Mouse (Mus musculus) erythroblast, embryonic 14.5 days (primary cell): ENCODE data around the gene Acaa1a. TPM values are rescaled to one million over a fixed set of nuclear protein-coding genes. Genes with fewer than 3 reads are reported as not detected.

Experiments
- H3K27me3 ChIP-seq: 2 replicates; pipeline ENCODE4 v1.6.1; 2012; ENCODE audit warnings: inconsistent platforms; ENCODE audit not compliant: control insufficient read depth
- H3K36me3 ChIP-seq: 2 replicates; pipeline ENCODE4 v1.6.1; 2012; ENCODE audit warnings: mild to moderate bottlenecking, inconsistent platforms; ENCODE audit not compliant: control insufficient read depth
- H3K4me1 ChIP-seq: 2 replicates; pipeline ENCODE4 v1.6.1; 2012; ENCODE audit warnings: inconsistent platforms; ENCODE audit not compliant: control insufficient read depth
- H3K4me3 ChIP-seq: replicated peaks from 2 replicates; pipeline ENCODE3; 2012; ENCODE audit warnings: moderate library complexity, mild to moderate bottlenecking, inconsistent platforms
- H3K9me3 ChIP-seq: 2 replicates; pipeline ENCODE4 v1.6.1; 2012; ENCODE audit warnings: low read length, inconsistent platforms, mixed read lengths; ENCODE audit not compliant: control insufficient read depth
- GATA1 ChIP-seq: IDR thresholded peaks from 2 replicates; pipeline ENCODE4 v1.6.1; 2012; ENCODE audit warnings: low read length, inconsistent platforms, mixed read lengths
- TAL1 ChIP-seq: IDR thresholded peaks from 3 replicates; pipeline ENCODE4 v1.6.1; 2012; ENCODE audit warnings: low read length, inconsistent platforms, mixed read lengths
- polyA plus RNA-seq: library from polyadenylated mRNA; stranded (reverse); fragments of >175 nt; gene quantifications from 2 replicates; pipeline ENCODE4 v1.2.3, GENCODE M21; 2012

The Acaa1a gene
- polyA plus RNA-seq, 1 experiment: 1.7 TPM

GRCm38 (mm10) chr9:119321392-119322229 lies 17.9 kb upstream of the Acaa1a start:
- Histone ChIP-seq H3K4me3 (peak overlapping the region; percentile 70), H3K36me3 (peaks cover 8% of the 10 kb centered on the region), H3K27me3 (no peaks in the 10 kb centered on the region), H3K9me3 (no peaks in the 10 kb centered on the region), H3K4me1 (peaks cover 44% of the 10 kb centered on the region)
- TF ChIP-seq GATA1 (no peak), TAL1 (no peak)

DNA sequence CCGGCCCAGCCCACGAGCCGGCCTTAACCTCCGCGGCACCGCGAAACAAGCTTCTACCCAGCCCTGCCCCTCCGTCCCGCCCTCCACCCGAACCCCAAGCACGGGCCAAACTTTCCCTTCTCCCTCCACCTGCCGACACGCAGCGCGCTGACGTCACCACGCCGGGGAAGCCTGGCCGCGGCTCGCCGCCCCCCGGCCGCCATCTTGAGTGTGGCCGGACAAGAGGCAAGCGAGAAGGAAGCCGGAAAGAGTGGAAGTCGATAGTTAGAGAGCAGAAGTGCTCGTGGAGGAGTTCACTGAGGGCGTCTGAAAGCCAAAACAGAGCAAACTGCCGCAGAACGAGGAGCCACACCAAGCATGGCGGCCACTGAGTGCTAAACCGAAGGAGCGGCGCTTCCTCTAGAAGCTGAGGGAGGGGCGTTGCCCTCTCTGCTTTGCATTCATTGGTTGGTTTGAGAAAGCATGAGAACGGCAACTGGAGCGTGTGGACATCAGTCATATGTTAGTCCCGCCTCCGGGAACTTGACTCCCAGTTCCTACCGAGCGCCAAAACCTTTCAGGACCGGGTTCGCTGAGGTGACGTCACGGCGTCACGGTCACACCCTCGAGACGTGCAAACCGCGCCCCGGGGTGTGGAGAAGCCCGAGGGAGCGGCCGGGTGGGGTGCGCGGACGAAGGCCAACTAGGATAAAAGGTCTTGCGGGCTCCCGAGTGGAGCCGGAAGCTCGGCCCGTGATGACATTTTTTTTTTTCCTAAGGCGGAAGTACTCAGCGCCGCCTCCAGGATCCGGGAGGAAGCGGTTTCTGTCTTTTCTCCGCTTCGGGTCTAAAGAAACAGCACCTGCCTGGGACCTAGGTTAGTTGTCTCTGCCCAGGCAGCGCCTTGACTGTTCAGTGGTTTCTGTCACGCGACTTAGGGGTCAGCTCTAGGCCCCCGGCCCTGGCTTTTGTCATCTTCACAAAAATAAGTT lies 16.9 kb upstream of the Acaa1a start, which contains the start of gene Oxsr1:
Gene Oxsr1, minus strand, starts transcription at position 139 of the 971 bp plus-strand sequence.
- no peaks in the 10 kb centered on the region for H3K9me3 ChIP-seq
- TF ChIP-seq GATA1 (no peak), TAL1 (no peak)
- no peaks in the 10 kb centered on the region for H3K27me3 ChIP-seq
- peaks cover 44% of the 10 kb centered on the region for H3K4me1 ChIP-seq
- peak within 1 kb of the TSS; percentile 70 for H3K4me3 ChIP-seq
- H3K36me3 ChIP-seq: peaks cover 8% of the 10 kb centered on the region

- peaks cover 6% of the 10 kb centered on the region for H3K36me3 ChIP-seq
- TF ChIP-seq GATA1: no peak
- no peak for TF ChIP-seq TAL1
- peaks cover 43% of the 10 kb centered on the region for H3K4me1 ChIP-seq
- H3K9me3 ChIP-seq: no peaks in the 10 kb centered on the region
- peak overlapping the region; percentile 70 for H3K4me3 ChIP-seq
- no peaks in the 10 kb centered on the region for H3K27me3 ChIP-seq
Observed at GRCm38 (mm10) chr9:119323260-119323645, 16.2 kb upstream of the Acaa1a start.

DNA sequence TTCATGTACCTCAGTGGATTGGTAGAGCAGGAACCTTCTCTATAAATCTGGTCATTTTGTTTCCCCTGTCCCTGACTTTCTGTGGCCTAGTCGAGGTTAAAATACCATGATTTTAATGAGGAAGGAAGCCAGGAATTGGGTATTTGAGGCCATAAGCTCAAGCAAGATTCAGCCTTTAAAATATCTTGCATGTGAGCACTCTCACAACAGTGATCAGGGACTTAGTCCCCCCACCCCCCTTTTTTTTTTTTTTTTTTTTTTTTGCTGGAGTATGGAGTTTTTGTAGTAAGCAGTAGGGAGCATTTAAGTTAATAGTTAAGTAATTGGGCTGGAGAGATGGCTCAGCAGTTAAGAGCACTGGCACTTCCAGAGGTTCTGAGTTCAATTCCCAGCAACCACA lies 15.3 kb upstream of the Acaa1a start:
- peaks cover 38% of the 10 kb centered on the region for H3K4me1 ChIP-seq
- H3K27me3 ChIP-seq: no peaks in the 10 kb centered on the region
- peak overlapping the region; percentile 70 for H3K4me3 ChIP-seq
- no peaks in the 10 kb centered on the region for H3K9me3 ChIP-seq
- TF ChIP-seq GATA1 (no peak), TAL1 (no peak)
- H3K36me3 ChIP-seq: no peaks in the 10 kb centered on the region; the same call in 1 of the 2 replicates

GRCm38 (mm10) chr9:119328488-119328887 lies 11.0 kb upstream of the Acaa1a start:
- Histone ChIP-seq H3K36me3 (no peaks in the 10 kb centered on the region), H3K4me3 (no peak overlapping the region), H3K9me3 (no peaks in the 10 kb centered on the region), H3K27me3 (no peaks in the 10 kb centered on the region; the same call in 1 of the 2 replicates), H3K4me1 (peaks cover 11% of the 10 kb centered on the region)
- no peak for TF ChIP-seq TAL1
- TF ChIP-seq GATA1: no peak

GRCm38 (mm10) chr9:119330186-119330963 lies 9.1 kb upstream of the Acaa1a start:
- peaks cover 6% of the 10 kb centered on the region for H3K4me1 ChIP-seq
- no peaks in the 10 kb centered on the region for H3K9me3 ChIP-seq
- TF ChIP-seq TAL1: no peak
- TF ChIP-seq GATA1: no peak
- H3K36me3 ChIP-seq: no peaks in the 10 kb centered on the region
- H3K27me3 ChIP-seq: no peaks in the 10 kb centered on the region; the same call in 1 of the 2 replicates
- no peak overlapping the region for H3K4me3 ChIP-seq

DNA sequence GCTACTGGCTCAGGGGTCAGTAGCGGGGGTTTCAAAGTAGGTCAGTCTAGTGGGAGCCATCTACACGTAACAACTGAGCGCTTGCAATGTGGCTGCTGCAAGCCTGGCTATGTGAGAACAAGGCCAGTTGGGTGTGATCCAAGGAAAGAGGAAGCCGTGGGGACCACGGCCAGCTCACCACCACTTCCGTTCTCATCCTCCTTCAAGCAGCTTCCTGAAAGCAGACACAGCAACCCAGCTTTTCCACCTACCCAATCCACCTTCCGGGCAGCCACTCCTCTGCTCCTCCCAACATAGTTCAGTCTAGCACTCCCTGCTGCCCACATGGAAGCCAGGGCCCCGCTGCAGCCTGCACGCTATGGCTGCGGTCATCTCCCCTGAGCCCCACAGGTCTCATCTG lies 5.2 kb upstream of the Acaa1a start:
- Histone ChIP-seq H3K9me3 (no peaks in the 10 kb centered on the region), H3K27me3 (no peaks in the 10 kb centered on the region; the same call in 1 of the 2 replicates), H3K4me3 (no peak overlapping the region), H3K36me3 (peaks cover 23% of the 10 kb centered on the region), H3K4me1 (peaks cover 14% of the 10 kb centered on the region)
- TF ChIP-seq GATA1 (no peak), TAL1 (no peak)

GRCm38 (mm10) chr9:119334834-119335233 lies 4.6 kb upstream of the Acaa1a start:
- Histone ChIP-seq H3K36me3 (peaks cover 23% of the 10 kb centered on the region), H3K9me3 (no peaks in the 10 kb centered on the region), H3K4me3 (no peak overlapping the region), H3K4me1 (peaks cover 18% of the 10 kb centered on the region), H3K27me3 (no peaks in the 10 kb centered on the region; the same call in 1 of the 2 replicates)
- TF ChIP-seq TAL1 (no peak), GATA1 (no peak)
